Mouse (Mus musculus) ovary, postnatal 36 days (tissue): ENCODE results near the gene Med15.

Experiments used
- DNase-seq: peaks from one replicate; pipeline ENCODE4 v3.0.0; 2022; ENCODE audit warnings: low spot score, mixed read lengths

The Med15 gene

DNA sequence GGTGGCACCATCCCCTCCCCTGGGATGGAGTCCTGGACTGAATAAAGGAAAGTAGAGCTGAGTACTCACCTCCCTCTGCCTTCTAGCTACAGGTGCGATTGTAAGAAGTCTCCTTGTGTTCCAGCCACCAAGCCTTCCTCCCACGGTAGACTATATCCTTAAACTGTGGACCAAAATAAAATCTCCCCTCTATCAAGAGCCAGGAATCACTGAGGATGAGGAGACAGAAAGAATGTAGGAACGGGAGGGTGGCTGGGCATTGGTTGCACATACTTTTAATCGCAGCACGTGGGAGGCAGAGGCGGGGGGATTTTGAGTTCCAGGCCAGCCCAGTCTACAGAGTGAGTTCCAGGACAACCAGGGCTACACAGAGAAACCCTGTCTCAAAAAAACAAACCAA lies 260 bp downstream of the Med15 start:
- DNase-seq, result no peak

DNA sequence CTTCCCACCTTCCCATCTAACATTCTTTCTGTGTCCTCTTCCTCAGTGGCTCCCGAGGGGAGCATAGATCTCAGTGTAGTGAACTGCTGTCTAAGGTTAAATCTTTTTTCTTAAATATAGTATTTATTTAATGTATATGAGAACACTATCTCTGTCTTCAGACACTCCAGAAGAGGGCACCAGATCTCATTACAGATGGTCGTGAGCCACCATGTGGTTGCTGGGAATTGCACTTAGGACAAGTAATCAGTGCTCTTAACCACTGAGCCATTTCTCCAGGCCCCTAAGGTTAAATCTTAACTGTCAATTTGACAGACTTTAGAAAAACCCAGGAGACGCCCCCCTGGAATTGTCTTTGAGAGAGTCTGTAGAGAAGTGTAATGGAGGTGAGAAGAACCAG lies 670 bp downstream of the Med15 start:
- DNase-seq, result no peak

DNA sequence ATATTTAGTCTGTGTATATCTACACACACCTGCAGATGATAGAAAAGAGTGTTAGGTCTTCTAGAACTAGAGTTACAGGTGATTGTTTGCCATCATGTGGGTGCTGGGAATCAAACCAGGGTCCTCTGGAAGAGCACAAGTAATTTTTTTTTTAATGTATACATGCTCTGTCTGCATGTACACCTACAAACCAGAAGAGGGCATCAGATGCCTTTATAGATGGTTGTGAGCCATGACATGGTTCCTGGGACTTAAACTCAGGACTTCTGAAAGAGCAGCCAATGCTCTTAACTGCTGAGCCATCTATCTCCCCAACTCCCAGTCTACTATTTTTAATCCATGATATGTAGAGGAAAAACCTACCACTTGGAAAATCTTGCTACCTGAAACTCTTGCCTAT lies 2.7 kb downstream of the Med15 start:
- DNase-seq, result no peak

DNA sequence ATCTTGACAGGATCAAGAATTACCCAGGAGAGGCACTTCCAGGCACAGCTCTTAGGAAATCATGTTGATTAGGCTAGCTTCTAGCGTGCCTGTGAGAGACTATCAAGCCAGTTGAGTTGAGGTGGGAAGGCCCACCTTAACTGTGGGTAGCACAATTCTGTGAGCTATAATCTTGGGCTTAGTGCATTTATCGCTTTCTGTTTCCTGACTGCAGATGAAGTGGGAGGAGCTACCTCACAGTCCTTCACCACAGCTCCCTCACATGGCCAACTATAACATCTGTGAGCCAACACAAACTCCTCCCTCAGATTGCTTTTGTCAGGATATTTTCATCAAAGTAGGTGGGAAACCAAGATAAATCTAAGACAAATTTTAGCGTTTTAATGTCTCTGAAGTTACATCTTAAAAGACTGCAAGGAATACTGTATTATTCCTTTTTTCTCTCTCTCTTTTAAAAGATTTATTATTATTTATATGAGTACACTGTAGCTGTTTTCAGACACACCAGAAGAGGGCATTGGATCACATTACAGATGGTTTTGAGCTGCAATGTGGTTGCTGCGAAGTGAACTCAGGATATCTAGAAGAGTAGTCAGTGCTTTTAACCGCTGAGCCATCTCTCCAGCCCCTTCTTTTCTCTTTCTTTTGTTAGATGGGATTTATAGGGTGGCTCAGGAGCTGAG lies 5.4 kb downstream of the Med15 start:
- DNase-seq, result peak; percentile 12

DNA sequence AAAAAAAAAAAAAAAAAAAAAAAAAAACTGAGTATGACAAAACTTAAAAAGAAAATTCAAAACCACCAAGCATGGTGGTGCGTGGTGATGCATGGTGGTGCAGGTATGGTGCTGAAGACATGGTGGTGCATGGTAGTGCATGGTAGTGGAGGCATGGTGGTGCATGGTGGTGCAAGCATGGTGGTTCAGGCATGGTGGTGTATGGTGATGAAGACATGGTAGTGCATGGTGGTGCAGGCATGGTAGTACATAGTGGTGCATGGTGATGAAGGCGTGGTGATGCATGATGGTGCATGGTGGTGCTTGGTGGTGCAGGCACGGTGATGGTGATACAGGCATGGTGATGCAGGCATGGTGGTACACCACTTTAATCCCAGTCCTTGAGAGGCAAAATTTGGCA lies 8.2 kb downstream of the Med15 start:
- no peak for DNase-seq

DNA sequence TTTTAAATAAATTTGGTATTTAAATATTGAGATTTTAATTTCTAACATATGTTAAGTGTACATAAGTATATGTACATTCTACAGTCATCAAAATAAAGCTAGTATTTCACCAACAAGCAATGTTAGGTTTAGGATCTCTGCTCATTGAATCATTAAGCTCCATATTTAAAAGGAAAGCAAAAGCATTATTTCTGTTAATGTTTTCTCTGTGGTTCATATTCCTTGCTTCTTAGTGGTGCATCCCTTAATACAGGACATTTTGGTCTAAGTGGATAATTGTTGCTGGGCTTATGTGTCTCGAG lies 9.4 kb downstream of the Med15 start:
- DNase-seq, result no peak

DNA sequence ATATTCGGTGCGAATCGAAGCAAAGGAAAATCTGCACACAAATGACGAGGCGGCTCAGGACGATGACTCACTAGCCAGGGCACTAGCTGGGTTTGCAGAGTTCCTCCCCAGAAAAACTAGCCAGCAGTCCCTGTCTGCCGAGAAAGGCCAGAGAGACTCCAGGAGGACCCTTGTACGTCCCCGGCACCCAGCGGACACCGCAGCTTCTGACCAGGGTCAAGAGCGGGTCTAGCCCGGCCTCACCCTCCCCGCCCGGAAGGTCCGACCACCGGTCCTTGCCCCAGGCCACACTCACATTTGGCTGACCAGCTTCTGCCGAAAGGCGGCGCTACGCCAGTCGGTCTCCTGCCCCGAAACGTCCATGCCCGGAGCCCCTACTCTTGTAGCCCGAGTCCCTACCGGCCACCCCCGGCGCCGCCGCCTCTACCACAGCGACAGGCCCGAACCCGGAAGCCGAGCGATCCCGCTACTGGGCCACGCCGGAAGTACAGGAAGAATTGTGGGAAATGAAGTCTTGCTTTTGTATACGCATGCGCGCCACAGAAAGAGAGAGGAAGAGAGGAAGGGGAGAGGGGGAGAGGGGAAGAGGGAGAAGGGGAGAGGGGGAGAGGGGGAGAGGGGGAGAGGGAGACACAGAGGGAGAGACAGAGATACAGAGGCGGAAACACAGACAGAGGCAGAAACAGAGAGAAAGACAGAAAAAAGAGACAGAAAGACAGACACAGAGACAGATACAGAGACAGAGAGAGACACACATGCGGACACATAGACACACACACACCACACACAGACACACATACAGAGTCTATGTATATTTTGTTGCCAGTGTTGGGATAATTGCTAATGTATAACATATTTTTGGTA lies 10.0 kb downstream of the Med15 start:
- DNase-seq, result peak; percentile 87

DNA sequence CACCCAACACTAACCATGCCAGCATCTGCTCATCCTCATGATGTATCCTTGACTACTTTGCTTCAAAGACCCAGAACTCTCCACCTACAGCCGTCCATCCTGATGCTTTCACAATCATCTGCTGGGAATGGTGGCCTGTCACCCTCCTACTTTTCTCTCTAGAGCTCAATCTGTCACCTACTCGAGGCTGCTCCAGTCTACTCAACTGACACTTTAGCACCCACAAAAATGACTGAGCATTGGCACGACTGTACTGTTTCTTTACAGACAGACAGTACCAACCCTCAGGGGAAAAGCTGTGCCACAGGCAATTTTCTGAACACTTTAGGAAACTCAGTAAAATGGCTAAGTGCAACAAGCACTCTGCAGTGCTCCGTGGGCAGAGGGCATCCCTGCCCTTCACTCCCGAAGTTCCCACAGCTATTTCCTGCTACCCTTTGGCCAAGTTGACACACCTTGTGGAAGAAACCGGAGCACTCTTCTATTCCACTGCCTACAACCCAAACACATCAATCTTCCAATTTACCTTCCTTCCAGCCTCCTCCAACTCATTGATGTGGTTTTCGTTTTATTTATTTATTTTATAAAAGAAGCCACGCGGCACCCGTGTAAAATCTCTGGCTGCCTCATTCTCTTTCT lies 10.8 kb downstream of the Med15 start:
- DNase-seq, result no peak

DNA sequence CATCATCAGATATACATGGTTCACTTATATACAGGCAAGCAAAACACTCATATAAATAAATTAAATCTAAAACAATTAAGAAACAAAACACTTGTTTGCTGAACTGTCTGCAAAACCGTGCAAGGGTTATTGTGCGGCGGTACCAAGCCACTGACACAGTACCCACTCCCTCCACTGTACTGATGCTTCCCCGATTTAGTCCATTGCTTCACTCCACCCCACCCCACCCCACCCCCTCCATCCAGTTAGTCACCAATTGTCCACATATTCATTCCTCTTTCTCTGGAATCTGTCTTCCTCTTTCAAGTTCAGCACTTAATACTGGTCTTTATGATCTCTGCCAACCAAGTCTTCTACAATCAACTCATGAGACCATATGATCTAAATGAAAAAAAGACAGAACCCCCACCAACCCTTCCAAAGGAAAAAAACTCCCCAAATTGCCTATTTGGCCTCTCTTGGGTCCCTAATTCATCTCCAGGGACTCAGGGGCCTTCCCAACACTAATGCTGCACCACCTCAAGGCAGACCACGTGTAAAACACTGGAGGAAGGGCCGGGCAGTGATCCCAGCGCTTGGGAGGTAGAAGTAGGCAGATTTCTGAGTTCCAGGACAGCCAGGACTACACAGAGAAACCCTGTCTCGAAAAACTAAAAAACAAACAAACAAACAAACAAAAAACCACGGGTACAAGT lies 11.4 kb downstream of the Med15 start:
- no peak for DNase-seq

DNA sequence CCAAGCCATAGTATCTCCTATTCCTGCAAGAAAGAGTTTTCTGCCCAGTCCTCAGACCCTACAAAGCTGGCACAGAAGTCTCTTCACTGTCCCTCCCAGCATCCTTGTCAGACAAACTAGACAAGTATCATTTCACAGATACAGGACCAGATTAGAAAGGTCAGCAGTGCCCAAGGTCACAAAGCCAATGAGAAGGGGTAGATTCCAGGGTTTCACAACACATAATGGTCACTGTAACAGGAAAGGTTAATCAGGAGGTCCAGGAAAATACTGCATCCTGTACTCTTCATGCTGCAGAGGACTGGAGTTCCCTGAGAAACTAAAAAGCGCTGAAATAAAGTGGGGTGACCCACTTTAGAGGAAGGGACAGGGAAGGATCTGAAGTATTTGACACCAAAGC lies 14.9 kb downstream of the Med15 start:
- no peak for DNase-seq

DNA sequence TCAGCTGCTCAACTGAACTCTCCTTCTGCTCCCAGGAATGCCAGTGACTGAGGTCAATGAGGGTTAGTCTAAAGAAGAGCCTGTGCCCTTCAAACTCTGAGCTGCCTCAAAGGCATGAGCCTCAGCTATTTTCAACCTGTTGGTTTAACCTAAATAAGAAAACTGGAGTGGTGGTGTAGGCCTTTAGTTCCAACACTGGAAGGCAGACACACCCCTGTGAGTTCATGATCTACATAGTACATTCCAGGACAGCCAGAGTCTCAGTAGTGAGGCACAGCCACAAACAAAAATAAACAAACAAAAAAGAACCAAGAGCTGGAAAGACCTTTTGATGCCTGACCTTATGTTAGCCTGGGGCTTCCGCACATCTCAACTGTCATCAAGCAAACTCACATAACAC lies 25.1 kb downstream of the Med15 start:
- DNase-seq, result no peak

DNA sequence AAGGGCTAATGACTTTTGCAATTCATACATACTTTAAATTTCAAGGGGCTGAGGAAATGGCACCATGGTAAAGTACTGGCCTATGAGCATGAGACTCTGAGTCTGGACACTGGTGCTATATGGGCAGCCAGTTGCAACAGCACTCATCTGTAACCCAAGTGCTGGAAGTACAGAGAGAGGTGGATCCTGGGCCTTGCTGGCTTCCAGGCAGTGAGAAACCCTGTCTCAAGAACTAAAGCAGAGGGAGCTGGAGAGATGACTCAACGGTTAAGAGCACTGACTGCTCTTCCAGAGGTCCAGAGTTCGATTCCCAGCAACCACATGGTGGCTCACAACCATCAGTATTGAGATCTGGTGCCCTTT lies 31.7 kb downstream of the Med15 start:
- no peak for DNase-seq

DNA sequence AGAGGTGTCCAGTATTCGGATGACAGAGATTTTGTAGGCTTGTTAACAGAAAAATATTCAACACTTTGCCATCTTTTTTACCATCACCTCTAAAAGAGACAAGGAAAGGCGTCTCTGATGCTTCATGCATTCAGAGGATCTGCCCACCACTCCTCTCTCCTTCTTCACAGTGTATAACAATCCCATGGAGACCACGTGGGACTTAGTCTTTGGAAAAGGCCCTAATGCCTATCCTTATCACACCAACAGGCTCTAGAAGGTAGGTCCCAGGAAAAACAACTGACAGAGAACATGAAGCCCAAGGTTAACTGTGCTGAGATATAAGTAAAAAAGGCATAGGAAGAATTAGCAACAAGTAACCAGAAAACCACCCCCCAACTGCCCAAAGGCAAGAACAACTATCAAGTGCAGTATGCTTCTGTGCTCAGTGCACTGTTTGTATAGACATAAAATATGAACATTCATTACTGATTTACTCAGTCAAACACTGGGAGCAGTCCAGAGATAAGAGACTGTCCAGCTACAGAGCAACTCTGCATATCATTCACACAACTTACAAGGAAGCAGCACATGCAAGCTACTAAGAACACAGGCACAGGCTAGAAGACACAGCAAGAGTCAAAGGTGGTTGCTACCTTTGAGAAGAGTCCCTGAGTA lies 32.2 kb downstream of the Med15 start:
- no peak for DNase-seq

DNA sequence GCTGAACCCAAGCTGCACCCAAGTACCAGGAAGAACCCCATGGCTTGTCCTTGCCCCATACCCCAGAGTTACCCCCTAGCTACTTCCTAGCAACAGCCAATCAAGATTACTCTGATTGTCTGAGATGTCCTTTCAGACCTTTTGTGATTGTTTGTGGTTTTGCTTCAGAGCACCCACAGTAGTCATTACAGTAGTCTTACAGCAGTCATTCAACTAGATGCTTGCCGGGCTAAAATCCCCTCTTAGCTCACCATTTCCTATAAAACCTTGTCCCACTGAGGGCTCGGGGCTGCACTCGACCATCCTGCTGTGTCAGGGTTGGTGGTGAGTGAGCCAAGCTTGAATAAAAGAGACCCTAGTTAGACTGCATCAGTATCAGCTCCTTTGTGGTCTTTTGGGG lies 37.8 kb downstream of the Med15 start:
- no peak for DNase-seq

DNA sequence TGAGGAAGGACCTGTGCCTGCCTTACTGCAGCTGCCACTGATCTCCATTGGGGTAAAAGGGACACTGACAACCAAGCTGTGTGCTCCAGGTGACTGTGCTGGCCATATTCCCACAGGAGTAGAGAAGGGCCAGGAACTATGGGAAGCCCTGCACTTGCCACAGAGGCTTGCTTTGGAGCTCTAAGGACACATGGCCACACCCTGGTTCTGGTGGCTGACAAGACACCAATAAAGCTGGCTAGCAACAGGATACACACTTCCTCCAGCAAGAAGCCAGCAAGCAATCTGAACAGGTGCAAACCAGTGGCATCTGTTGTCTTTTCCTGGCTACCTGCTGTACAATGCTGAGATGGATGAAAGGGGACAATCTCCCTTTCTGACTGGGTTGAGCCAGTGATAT lies 62.8 kb downstream of the Med15 start:
- no peak for DNase-seq

DNA sequence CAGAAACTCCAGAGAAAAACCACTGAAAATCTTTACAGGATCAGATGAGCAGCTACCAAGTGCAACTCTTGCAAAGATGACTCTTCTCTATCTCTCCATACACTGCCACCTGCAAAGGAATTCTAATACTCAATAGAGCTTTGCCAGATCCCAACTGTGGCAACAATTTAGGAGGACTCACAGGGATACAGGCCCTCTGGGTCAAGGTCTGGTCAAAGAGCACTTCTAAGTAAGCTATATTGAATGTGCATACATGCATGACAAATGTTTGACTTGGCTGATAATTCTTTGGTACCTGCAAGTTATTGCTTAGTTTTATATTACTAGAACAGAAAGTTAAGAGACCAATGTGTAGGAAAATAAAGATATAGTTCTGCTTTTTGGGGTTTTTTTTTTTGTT lies 67.1 kb downstream of the Med15 start:
- DNase-seq, result no peak

DNA sequence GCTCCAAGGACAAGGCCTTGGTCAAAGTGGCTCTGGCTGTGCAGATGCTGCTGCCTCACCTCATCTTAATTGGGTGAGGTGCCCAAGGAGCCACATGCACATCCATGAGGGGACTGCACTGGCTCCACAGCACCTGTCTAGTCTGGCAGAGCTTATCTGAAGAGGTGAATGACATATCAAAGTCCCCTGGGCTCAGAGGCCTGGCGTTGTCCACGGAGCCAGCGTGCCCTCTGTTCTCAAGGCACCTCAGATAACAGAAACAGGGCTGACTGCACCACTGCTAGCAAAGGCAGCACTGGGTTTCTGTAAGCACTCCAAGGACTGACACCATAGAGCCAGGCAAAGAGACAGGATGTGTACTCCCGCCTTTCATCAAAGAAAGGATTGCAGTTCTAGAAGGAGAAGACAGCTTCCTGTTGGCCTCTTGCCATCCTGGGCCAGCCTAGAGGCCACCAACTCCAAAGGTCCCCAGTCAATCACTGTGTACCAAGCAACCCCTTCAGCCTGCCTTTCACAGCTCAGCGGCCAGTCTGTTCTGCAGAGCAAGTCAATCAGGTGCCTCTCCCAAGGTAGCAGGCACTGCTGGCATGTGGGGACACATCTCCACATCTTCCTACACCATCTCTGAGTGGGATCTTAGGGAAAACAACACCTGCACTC lies 76.3 kb downstream of the Med15 start:
- DNase-seq, result no peak

DNA sequence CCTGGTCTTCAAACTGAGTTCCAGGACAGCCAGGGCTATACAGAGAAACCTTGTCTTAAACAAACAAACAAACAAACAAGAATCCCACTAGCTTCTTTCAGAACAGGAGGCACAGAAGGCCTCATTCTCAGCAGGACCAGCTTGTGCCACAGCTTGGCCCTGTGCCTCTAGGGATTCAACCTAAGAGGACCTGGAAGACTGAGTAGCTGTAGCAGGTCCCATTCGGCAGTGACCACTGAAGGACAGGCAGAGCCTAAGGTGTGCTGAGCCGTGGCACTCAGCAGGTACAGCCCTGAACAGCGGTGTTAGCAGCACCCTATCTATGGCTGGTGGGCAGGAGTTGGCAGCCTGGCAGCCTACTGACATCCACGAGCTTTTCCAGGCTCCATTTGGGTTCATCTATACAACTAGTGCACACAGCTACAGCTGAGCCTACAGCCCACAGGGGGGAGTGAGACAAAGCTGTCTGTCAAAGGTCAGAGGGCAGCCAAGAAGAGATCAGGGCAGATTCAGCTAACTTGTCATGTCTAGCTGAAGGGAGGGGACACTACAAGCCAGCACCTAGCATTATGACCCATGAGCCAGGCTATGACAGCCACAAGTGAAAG lies 78.4 kb downstream of the Med15 start:
- no peak for DNase-seq

DNA sequence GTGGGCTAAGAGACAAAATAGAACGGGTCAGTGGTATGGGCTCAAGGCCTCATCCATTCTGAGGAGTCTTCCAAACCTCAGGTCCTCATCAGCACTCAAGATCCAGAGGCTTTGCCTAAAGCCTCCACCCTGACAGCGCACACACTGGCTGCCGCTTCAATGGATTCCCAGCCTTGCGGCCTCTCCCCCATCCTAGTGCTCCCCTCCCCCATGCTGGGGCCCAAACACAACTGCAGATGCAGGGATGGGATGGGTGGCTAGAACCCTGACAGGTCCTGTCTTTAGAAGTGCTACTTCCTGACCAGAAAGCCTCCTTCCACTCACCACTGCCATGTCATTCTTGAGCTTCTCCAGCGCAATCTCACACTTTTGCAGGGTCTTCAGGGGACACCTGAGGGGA lies 79.1 kb downstream of the Med15 start:
- DNase-seq, result no peak

DNA sequence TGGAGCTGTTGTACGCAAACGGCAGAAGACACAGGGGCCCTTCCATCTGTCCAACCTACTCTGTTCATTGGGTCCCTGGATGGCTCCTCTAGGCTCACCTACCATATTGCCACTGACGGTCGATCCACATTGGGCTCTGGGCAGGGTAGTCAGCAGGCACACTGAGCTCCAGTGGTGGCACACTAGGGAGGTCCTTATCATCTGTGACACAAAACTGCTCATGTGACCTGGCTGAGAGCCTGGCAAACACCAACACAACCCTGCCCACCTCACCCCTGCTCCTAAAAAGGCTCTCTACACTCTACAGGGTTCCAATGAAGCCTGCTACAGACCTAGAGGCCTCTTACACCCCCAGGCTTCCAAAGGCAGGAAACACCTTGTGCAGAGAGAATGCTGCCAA lies 80.1 kb downstream of the Med15 start:
- no peak for DNase-seq

DNA sequence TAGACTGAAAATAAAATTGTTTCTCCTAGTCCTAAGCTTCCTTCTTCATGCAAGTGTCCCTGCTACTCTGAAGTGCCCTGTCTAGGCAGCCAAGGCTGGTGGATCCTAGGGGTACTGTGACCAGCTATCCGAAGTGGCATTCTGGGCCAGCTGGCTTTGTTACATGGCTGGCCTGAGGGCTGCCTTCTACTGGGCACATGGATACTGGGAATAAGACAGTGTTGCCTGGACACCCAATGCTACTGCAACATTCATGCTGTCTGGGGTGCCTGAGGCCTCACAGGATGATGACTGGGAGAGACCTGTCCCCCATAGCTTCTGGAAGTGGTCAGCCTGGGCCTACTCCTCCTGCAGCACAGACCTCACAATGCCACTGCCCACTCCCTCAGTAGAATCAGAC lies 82.0 kb downstream of the Med15 start:
- no peak for DNase-seq
